Mouse (Mus musculus) lung, adult 2 months (tissue): Measurements from ENCODE around the gene Npdc1.

Experiments
- CTCF ChIP-seq: fragments of 200-500 bp; IDR thresholded peaks from 2 replicates; pipeline ENCODE4 v1.5.1; 2011; ENCODE audit warnings: mild to moderate bottlenecking, low read length, control low read depth; ENCODE audit not compliant: insufficient read depth
- POLR2A ChIP-seq: fragments of 200-500 bp; IDR thresholded peaks from 2 replicates; pipeline ENCODE4 v1.6.1; 2011; ENCODE audit warnings: low read depth, mild to moderate bottlenecking, control low read depth, low read length, borderline replicate concordance; ENCODE audit errors: extremely low read depth

GRCm38 (mm10) chr2:25400764-25401163 is 1.6 kb downstream of the Npdc1 start:
- peak; percentile 50 for TF ChIP-seq CTCF
- TF ChIP-seq POLR2A: no peak
